Mouse (Mus musculus): ENCODE data around the gene Top2a. TPM values are rescaled to one million over a fixed set of nuclear protein-coding genes. Genes with fewer than 3 reads are reported as not detected.

Top2a gene
- 2.9 and 5.2 TPM in 2 replicates for total RNA-seq (2017)

- peak; percentile 97 for ATAC-seq (ENCODE audit: extremely low read depth, insufficient number of reproducible peaks, low FRiP score, poor library complexity, severe bottlenecking)
These were observed at the start of gene Top2a for GRCm38 (mm10) chr11:99023500-99024467. TSS of gene Top2a (minus strand) at chr11:99024189.

GRCm38 (mm10) chr11:99073781-99074180, 49.8 kb upstream of the Top2a start:
- ATAC-seq (ENCODE audit: extremely low read depth, insufficient number of reproducible peaks, low FRiP score, poor library complexity, severe bottlenecking): no peak

- no peak for ATAC-seq (ENCODE audit: extremely low read depth, insufficient number of reproducible peaks, low FRiP score, poor library complexity, severe bottlenecking)
These were observed 47.9 kb upstream of the Top2a start for GRCm38 (mm10) chr11:99071866-99072265.

- ATAC-seq (ENCODE audit: extremely low read depth, insufficient number of reproducible peaks, low FRiP score, poor library complexity, severe bottlenecking): no peak
These were observed 44.5 kb upstream of the Top2a start for GRCm38 (mm10) chr11:99068455-99068854.

GRCm38 (mm10) chr11:99067591-99067990, 43.6 kb upstream of the Top2a start:
- ATAC-seq (ENCODE audit: extremely low read depth, insufficient number of reproducible peaks, low FRiP score, poor library complexity, severe bottlenecking): no peak

GRCm38 (mm10) chr11:99065979-99066378, 42.0 kb upstream of the Top2a start:
- peak; percentile 66 for ATAC-seq (ENCODE audit: extremely low read depth, insufficient number of reproducible peaks, low FRiP score, poor library complexity, severe bottlenecking)

GRCm38 (mm10) chr11:99065353-99065752, 41.4 kb upstream of the Top2a start:
- ATAC-seq (ENCODE audit: extremely low read depth, insufficient number of reproducible peaks, low FRiP score, poor library complexity, severe bottlenecking): no peak

- ATAC-seq (ENCODE audit: extremely low read depth, insufficient number of reproducible peaks, low FRiP score, poor library complexity, severe bottlenecking): no peak
These were observed 39.6 kb upstream of the Top2a start for GRCm38 (mm10) chr11:99063406-99064131.

GRCm38 (mm10) chr11:99062661-99063060, 38.7 kb upstream of the Top2a start:
- no peak for ATAC-seq (ENCODE audit: extremely low read depth, insufficient number of reproducible peaks, low FRiP score, poor library complexity, severe bottlenecking)

GRCm38 (mm10) chr11:99060435-99060834, 36.4 kb upstream of the Top2a start:
- no peak for ATAC-seq (ENCODE audit: extremely low read depth, insufficient number of reproducible peaks, low FRiP score, poor library complexity, severe bottlenecking)

- no peak for ATAC-seq (ENCODE audit: extremely low read depth, insufficient number of reproducible peaks, low FRiP score, poor library complexity, severe bottlenecking)
These were observed 31.8 kb upstream of the Top2a start for GRCm38 (mm10) chr11:99055571-99056452.

GRCm38 (mm10) chr11:99055143-99055542, 31.2 kb upstream of the Top2a start:
- no peak for ATAC-seq (ENCODE audit: extremely low read depth, insufficient number of reproducible peaks, low FRiP score, poor library complexity, severe bottlenecking)

- no peak for ATAC-seq (ENCODE audit: extremely low read depth, insufficient number of reproducible peaks, low FRiP score, poor library complexity, severe bottlenecking)
These were observed 23.7 kb upstream of the Top2a start for GRCm38 (mm10) chr11:99047643-99048042.

- no peak for ATAC-seq (ENCODE audit: extremely low read depth, insufficient number of reproducible peaks, low FRiP score, poor library complexity, severe bottlenecking)
These were observed 23.1 kb upstream of the Top2a start for GRCm38 (mm10) chr11:99047120-99047519.

- ATAC-seq (ENCODE audit: extremely low read depth, insufficient number of reproducible peaks, low FRiP score, poor library complexity, severe bottlenecking): no peak
These were observed 21.3 kb upstream of the Top2a start for GRCm38 (mm10) chr11:99045159-99045889.

GRCm38 (mm10) chr11:99044306-99044705, 20.3 kb upstream of the Top2a start:
- no peak for ATAC-seq (ENCODE audit: extremely low read depth, insufficient number of reproducible peaks, low FRiP score, poor library complexity, severe bottlenecking)

GRCm38 (mm10) chr11:99043632-99044031, 19.6 kb upstream of the Top2a start:
- ATAC-seq (ENCODE audit: extremely low read depth, insufficient number of reproducible peaks, low FRiP score, poor library complexity, severe bottlenecking): no peak

GRCm38 (mm10) chr11:99042834-99043431, 18.9 kb upstream of the Top2a start:
- ATAC-seq (ENCODE audit: extremely low read depth, insufficient number of reproducible peaks, low FRiP score, poor library complexity, severe bottlenecking): peak; percentile 10; the same call in 1 of the 2 replicates

All from neutrophil, adult 5-6 weeks (primary cell).